Mouse (Mus musculus) small intestine, adult 2 months (tissue): Measurements from ENCODE around the gene Tomm40. TPM values are rescaled to one million over a fixed set of nuclear protein-coding genes. Genes with fewer than 3 reads are reported as not detected.
"Not testable (repeated sequence)": the region's sequence is repeated elsewhere in the genome, so short reads cannot be mapped to it uniquely, and the experiment has no call there.

Experiments
- H3K27ac ChIP-seq: fragments of 200-500 bp; 2 replicates; pipeline ENCODE4 v1.5.1; 2012; ENCODE audit warnings: low read depth, low read length, control low read depth, inconsistent platforms; ENCODE audit not compliant: insufficient read depth
- H3K27me3 ChIP-seq: fragments of 200-500 bp; 2 replicates; pipeline ENCODE4 v1.6.1; 2012; ENCODE audit warnings: mild to moderate bottlenecking, moderate library complexity, low read length, inconsistent platforms; ENCODE audit not compliant: control insufficient read depth, insufficient read depth
- H3K36me3 ChIP-seq: fragments of 200-500 bp; 2 replicates; pipeline ENCODE4 v1.6.1; 2012; ENCODE audit warnings: mild to moderate bottlenecking, low read length, control low read depth, inconsistent platforms; ENCODE audit not compliant: control insufficient read depth, insufficient read depth
- H3K4me1 ChIP-seq: fragments of 200-500 bp; 2 replicates; pipeline ENCODE4 v1.6.1; 2012; ENCODE audit warnings: low read length, inconsistent platforms, mixed read lengths; ENCODE audit not compliant: control insufficient read depth, insufficient read depth, insufficient read length
- H3K4me3 ChIP-seq: fragments of 200-500 bp; 2 replicates; pipeline ENCODE4 v1.5.1; 2012; ENCODE audit warnings: low read depth, mild to moderate bottlenecking, control low read depth, inconsistent platforms, low read length, moderate library complexity
- CTCF ChIP-seq: fragments of 200-500 bp; IDR thresholded peaks from 2 replicates; pipeline ENCODE4 v1.5.1; 2012; ENCODE audit warnings: low read depth, mild to moderate bottlenecking, control low read depth, inconsistent platforms, low read length, moderate library complexity, mixed read lengths; ENCODE audit not compliant: insufficient replicate concordance, insufficient read length; ENCODE audit errors: extremely low read depth
- POLR2A ChIP-seq: fragments of 200-500 bp; IDR thresholded peaks from 2 replicates; pipeline ENCODE4 v1.6.1; 2012; ENCODE audit warnings: low read depth, mild to moderate bottlenecking, control low read depth, inconsistent platforms, low read length, moderate library complexity
- WGBS: fragments of 180-500 bp; shearing (Covaris S2); methylation state at CpG from one replicate; pipeline ENCODE4 v1.1.7; 2018; 5-methylcytosine and 5-hydroxymethylcytosine counted together
- polyA plus RNA-seq: library from polyadenylated mRNA; depleted of rRNA; stranded (reverse); fragments of >200 nt; gene quantifications from 2 replicates; pipeline ENCODE4 v1.2.3, GENCODE M21; 2012

Tomm40 gene
- polyA plus RNA-seq, 1 experiment = 72.9 TPM

GRCm38 (mm10) chr7:19693421-19693820 lies 21.8 kb downstream of the Tomm40 start:
- Histone ChIP-seq H3K4me1 (peaks cover 15% of the 10 kb centered on the region), H3K36me3 (no peaks in the 10 kb centered on the region), H3K4me3 (no peak overlapping the region), H3K27ac (no peak overlapping the region), H3K27me3 (no peaks in the 10 kb centered on the region)
- 52% methylated on average over 10 of the region's 10 CpGs for WGBS
- TF ChIP-seq CTCF (no peak), POLR2A (no peak)

GRCm38 (mm10) chr7:19691873-19692865 lies 23.1 kb downstream of the Tomm40 start, which contains the start of gene Apoc1:
Gene Apoc1 (minus strand): TSS chr7:19692660.
- Histone ChIP-seq H3K36me3 (no peaks in the 10 kb centered on the region), H3K4me1 (peaks cover 15% of the 10 kb centered on the region), H3K27me3 (no peaks in the 10 kb centered on the region), H3K4me3 (peak within 1 kb of the TSS; percentile 3; the same call in 1 of the 2 replicates), H3K27ac (no peak within 1 kb of the TSS)
- TF ChIP-seq POLR2A = no peak
- no peak for TF ChIP-seq CTCF
- 65% methylated on average over 28 of the region's 28 CpGs for WGBS

GRCm38 (mm10) chr7:19691434-19691833 lies 23.8 kb downstream of the Tomm40 start:
- WGBS = 82% methylated on average over 6 of the region's 6 CpGs
- no peak overlapping the region for H3K27ac ChIP-seq
- peak overlapping the region; percentile 3; the same call in 1 of the 2 replicates for H3K4me3 ChIP-seq
- TF ChIP-seq CTCF = no peak
- no peak for TF ChIP-seq POLR2A
- H3K27me3 ChIP-seq = no peaks in the 10 kb centered on the region
- no peaks in the 10 kb centered on the region for H3K36me3 ChIP-seq
- peaks cover 15% of the 10 kb centered on the region for H3K4me1 ChIP-seq

GRCm38 (mm10) chr7:19690845-19691244 lies 24.4 kb downstream of the Tomm40 start:
- H3K4me3 ChIP-seq = no peak overlapping the region
- 44% methylated on average over 4 of the region's 4 CpGs for WGBS
- H3K27me3 ChIP-seq = no peaks in the 10 kb centered on the region
- H3K4me1 ChIP-seq = peaks cover 15% of the 10 kb centered on the region
- no peaks in the 10 kb centered on the region for H3K36me3 ChIP-seq
- no peak overlapping the region for H3K27ac ChIP-seq
- TF ChIP-seq CTCF = no peak
- TF ChIP-seq POLR2A = no peak

- Histone ChIP-seq H3K27ac (no peak overlapping the region), H3K27me3 (no peaks in the 10 kb centered on the region)
Measured at GRCm38 (mm10) chr7:19688611-19689010, 26.6 kb downstream of the Tomm40 start.

GRCm38 (mm10) chr7:19688101-19688500 lies 27.1 kb downstream of the Tomm40 start:
- peaks cover 11% of the 10 kb centered on the region for H3K4me1 ChIP-seq
- H3K4me3 ChIP-seq = no peak overlapping the region
- H3K36me3 ChIP-seq = no peaks in the 10 kb centered on the region
- no peak overlapping the region for H3K27ac ChIP-seq
- no peaks in the 10 kb centered on the region for H3K27me3 ChIP-seq
- 93% methylated on average over 10 of the region's 10 CpGs for WGBS
- TF ChIP-seq POLR2A = no peak
- TF ChIP-seq CTCF = no peak

More at GRCm38 (mm10) chr7:19688611-19689010, 26.6 kb downstream of the Tomm40 start:
- TF ChIP-seq CTCF (no peak), POLR2A (no peak)
- 100% methylated on average over 2 of the region's 2 CpGs for WGBS
- Histone ChIP-seq H3K4me3 (no peak overlapping the region), H3K36me3 (no peaks in the 10 kb centered on the region), H3K4me1 (peaks cover 11% of the 10 kb centered on the region)

- H3K4me3 ChIP-seq, H3K27me3 ChIP-seq, H3K36me3 ChIP-seq, H3K4me1 ChIP-seq, H3K27ac ChIP-seq: not testable (repeated sequence)
- 44% methylated on average over 8 of the region's 8 CpGs for WGBS
Measured at GRCm38 (mm10) chr7:19686927-19687583, 28.2 kb downstream of the Tomm40 start.
